Mouse (Mus musculus) midbrain, postnatal 0 days (tissue): ENCODE measurements around the gene Dcps. TPM values are rescaled to one million over a fixed set of nuclear protein-coding genes. Genes with fewer than 3 reads are reported as not detected.

Source experiments
- ATAC-seq: fragments of 200-750 bp; cut with Nextera tagmentation; 2 replicates; pipeline ENCODE4 v1.8.0; 2017; ENCODE audit warnings: moderate number of reproducible peaks, mild to moderate bottlenecking, moderate TSS enrichment, moderate library complexity; ENCODE audit not compliant: low FRiP score
- DNase-seq: peaks from one replicate; pipeline ENCODE4 v3.0.0-alpha.2; 2015; ENCODE audit warnings: low spot score
- H3K27ac ChIP-seq: fragments of 300-500 bp; sonication (generic); 2 replicates; pipeline ENCODE4 v1.5.1; 2014; ENCODE audit warnings: low read depth, mild to moderate bottlenecking, low read length, mixed read lengths
- H3K27me3 ChIP-seq: fragments of 300-500 bp; sonication (generic); 2 replicates; pipeline ENCODE4 v1.6.1; 2014; ENCODE audit warnings: low read length, control low read depth, mixed read lengths; ENCODE audit not compliant: insufficient read depth
- H3K36me3 ChIP-seq: fragments of 300-500 bp; sonication (generic); 2 replicates; pipeline ENCODE4 v1.6.1; 2014; ENCODE audit warnings: low read length, control low read depth, mixed read lengths; ENCODE audit not compliant: insufficient read depth
- H3K4me1 ChIP-seq: fragments of 300-500 bp; sonication (generic); 2 replicates; pipeline ENCODE4 v1.6.1; 2014; ENCODE audit warnings: mild to moderate bottlenecking, control low read depth, antibody characterized with exemption, low read length, mixed read lengths; ENCODE audit not compliant: insufficient read depth
- H3K4me2 ChIP-seq: fragments of 300-500 bp; sonication (generic); 2 replicates; pipeline ENCODE4 v1.6.1; 2014; ENCODE audit warnings: low read depth, mild to moderate bottlenecking, low read length, mixed read lengths; ENCODE audit not compliant: poor library complexity, severe bottlenecking
- H3K4me3 ChIP-seq: fragments of 300-500 bp; sonication (generic); 2 replicates; pipeline ENCODE4 v1.5.1; 2014; ENCODE audit warnings: low read depth, mild to moderate bottlenecking, low read length, moderate library complexity
- H3K9ac ChIP-seq: fragments of 300-500 bp; sonication (generic); replicated peaks from 2 replicates; pipeline ENCODE4 v1.6.1; 2014; ENCODE audit warnings: mild to moderate bottlenecking, low read length, moderate library complexity, mixed read lengths; ENCODE audit not compliant: poor library complexity, severe bottlenecking
- H3K9me3 ChIP-seq: fragments of 300-500 bp; sonication (generic); 2 replicates; pipeline ENCODE4 v1.6.1; 2016; ENCODE audit warnings: low read length, control low read depth
- CTCF ChIP-seq: IDR thresholded peaks from 2 replicates; pipeline ENCODE4 v1.5.1; 2016; ENCODE audit warnings: antibody characterized with exemption, mild to moderate bottlenecking
- WGBS: fragments of 180-500 bp; shearing (Covaris S2); extraction: QIAGEN DNeasy Blood & Tissue Kit; methylation state at CpG from one replicate; pipeline ENCODE4 v1.1.7; 2014; 5-methylcytosine and 5-hydroxymethylcytosine counted together
- polyA plus RNA-seq: library from polyadenylated mRNA; unstranded; fragments of >200 nt; fragmentation: Nextera tagmentation; extraction: Ambion mirVana; gene quantifications from 2 replicates; pipeline ENCODE4 v1.2.1, GENCODE M21; 2015
- total RNA-seq: library from RNA; depleted of rRNA; stranded (reverse); fragments of >200 nt; gene quantifications from 2 replicates; pipeline ENCODE4 v1.2.3, GENCODE M21; 2014

Dcps gene
- total and polyA plus RNA-seq, 2 experiments from 2014 or later: 39.6 to 58.4 TPM

- Histone ChIP-seq H3K9me3 (no peaks in the 10 kb centered on the region), H3K27me3 (no peaks in the 10 kb centered on the region), H3K9ac (no peak overlapping the region), H3K27ac (no peak overlapping the region), H3K4me2 (no peak overlapping the region), H3K4me1 (no peaks in the 10 kb centered on the region), H3K36me3 (peaks cover 9% of the 10 kb centered on the region), H3K4me3 (no peak overlapping the region)
- DNase-seq (no peak), ATAC-seq (peak; percentile 50; the same call in 1 of the 2 replicates)
- TF ChIP-seq CTCF: peak; percentile 14
- WGBS: 19% methylated on average over 9 of the region's 9 CpGs
These were observed 8.8 kb downstream of the Dcps start for GRCm38 (mm10) chr9:35166798-35167635.

- WGBS: 18% methylated on average over 3 of the region's 3 CpGs
- H3K27me3 ChIP-seq: no peaks in the 10 kb centered on the region
- peaks cover 9% of the 10 kb centered on the region for H3K36me3 ChIP-seq
- H3K4me3 ChIP-seq: no peak overlapping the region
- H3K9me3 ChIP-seq: no peaks in the 10 kb centered on the region
- peak; percentile 79 for TF ChIP-seq CTCF
- DNase-seq: peak; percentile 81
- no peak overlapping the region for H3K9ac ChIP-seq
- no peak overlapping the region for H3K27ac ChIP-seq
- H3K4me2 ChIP-seq: no peak overlapping the region
- no peaks in the 10 kb centered on the region for H3K4me1 ChIP-seq
- no peak for ATAC-seq
These were observed 9.6 kb downstream of the Dcps start for GRCm38 (mm10) chr9:35166144-35166797.

GRCm38 (mm10) chr9:35164142-35164874 lies 11.6 kb downstream of the Dcps start:
- Histone ChIP-seq H3K4me3 (no peak overlapping the region), H3K9ac (no peak overlapping the region), H3K36me3 (peaks cover 3% of the 10 kb centered on the region; the same call in 1 of the 2 replicates), H3K27me3 (no peaks in the 10 kb centered on the region), H3K9me3 (no peaks in the 10 kb centered on the region), H3K27ac (no peak overlapping the region), H3K4me2 (no peak overlapping the region), H3K4me1 (no peaks in the 10 kb centered on the region)
- WGBS: 84% methylated on average over 5 of the region's 5 CpGs
- ATAC-seq (no peak), DNase-seq (no peak)
- no peak for TF ChIP-seq CTCF

- Histone ChIP-seq H3K36me3 (no peaks in the 10 kb centered on the region), H3K9me3 (no peaks in the 10 kb centered on the region), H3K27me3 (no peaks in the 10 kb centered on the region), H3K4me1 (no peaks in the 10 kb centered on the region), H3K4me3 (no peak overlapping the region), H3K4me2 (no peak overlapping the region), H3K27ac (no peak overlapping the region), H3K9ac (no peak overlapping the region)
- TF ChIP-seq CTCF: no peak
- WGBS: 83% methylated on average over 11 of the region's 11 CpGs
- DNase-seq (peak; percentile 75), ATAC-seq (peak; percentile 45; the same call in 1 of the 2 replicates)
These were observed 12.7 kb downstream of the Dcps start for GRCm38 (mm10) chr9:35163011-35163690.

GRCm38 (mm10) chr9:35161721-35162120 lies 14.1 kb downstream of the Dcps start:
- no peaks in the 10 kb centered on the region for H3K27me3 ChIP-seq
- 94% methylated on average over 7 of the region's 7 CpGs for WGBS
- H3K36me3 ChIP-seq: no peaks in the 10 kb centered on the region

More at GRCm38 (mm10) chr9:35161721-35162120, 14.1 kb downstream of the Dcps start:
- Histone ChIP-seq H3K4me3 (no peak overlapping the region), H3K4me1 (no peaks in the 10 kb centered on the region), H3K27ac (no peak overlapping the region), H3K9ac (no peak overlapping the region), H3K4me2 (no peak overlapping the region), H3K9me3 (no peaks in the 10 kb centered on the region)
- ATAC-seq (no peak), DNase-seq (no peak)
- TF ChIP-seq CTCF: no peak
